8 mouse cellular contexts compared by ENCODE assay signal in the genomic region with DNA sequence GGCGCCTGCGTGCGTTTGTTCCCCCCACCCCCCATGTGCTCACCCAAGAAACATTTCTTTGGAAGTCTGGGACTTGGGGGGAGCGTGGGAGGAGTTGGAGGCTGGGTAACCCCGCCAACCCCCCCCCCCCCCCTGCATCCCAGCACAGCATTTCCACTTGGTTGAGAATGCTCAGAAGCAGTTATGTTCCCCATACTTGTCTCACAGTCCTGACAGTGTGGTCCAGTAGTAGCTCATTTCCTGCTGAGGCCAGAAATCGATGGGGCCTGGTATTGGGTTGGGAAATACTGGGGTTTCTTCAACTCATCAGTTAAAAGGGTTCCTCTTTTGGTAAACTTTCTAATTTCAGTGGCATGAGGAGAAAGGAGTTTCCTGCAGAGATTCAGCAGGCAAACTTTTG. TPM values are rescaled to one million over a fixed set of nuclear protein-coding genes. Genes with fewer than 3 reads are reported as not detected.
DNase-seq lines count a peak whose midpoint lies in the region; ATAC-seq and TF ChIP-seq lines count a peak whose summit lies in the region.

No protein-coding gene starts in this region.

- H3K9me3 ChIP-seq in hindbrain, embryonic 11.5 days (ENCODE audit: control insufficient read depth, low read length), result no peaks in the 10 kb centered on the region

- no peaks in the 10 kb centered on the region for H3K36me3 ChIP-seq in hindbrain, embryonic 11.5 days (ENCODE audit: control insufficient read depth, insufficient read depth, low read length)

- no peak for TF ChIP-seq CTCF in bone marrow, adult 2 months (IDR thresholded peaks at IDR 0.05; ENCODE audit: control insufficient read depth, insufficient read depth, low read length)

- DNase-seq in heart, adult 11 months, result peak; percentile 92
- DNase-seq in heart, postnatal 25 days (ENCODE audit: low spot score), result no peak
- DNase-seq in hindbrain, embryonic 11.5 days (ENCODE audit: low spot score), result no peak
- peak; percentile 20 for DNase-seq in lung, postnatal 36 days
- no peak for DNase-seq in ovary, postnatal 36 days (ENCODE audit: low spot score)
- no peak for DNase-seq in frontal cortex, postnatal 14 days (ENCODE audit: low spot score in 2 of 2)
- no peak for DNase-seq in layer of hippocampus, adult 11-12 months (ENCODE audit: low spot score)

- peak; percentile 36; the same call in 1 of the 2 replicates for ATAC-seq in hindbrain, embryonic 11.5 days (ENCODE audit: low FRiP score)

- H3K9ac ChIP-seq in hindbrain, embryonic 11.5 days (ENCODE audit: low read depth, low read length), result peak overlapping the region; percentile 54; the same call in 1 of the 2 replicates

- peak overlapping the region; percentile 87 for H3K27ac ChIP-seq in bone marrow, adult 2 months (ENCODE audit: control insufficient read depth, insufficient read depth, low read depth, low read length, poor library complexity)
- H3K27ac ChIP-seq in hindbrain, embryonic 11.5 days (ENCODE audit: low read depth, low read length), result no peak overlapping the region

- peak overlapping the region; percentile 53 for H3K4me2 ChIP-seq in hindbrain, embryonic 11.5 days (replicated peaks; ENCODE audit: low read depth, low read length)

- TF ChIP-seq POLR2A in bone marrow, adult 2 months (IDR thresholded peaks at IDR 0.05; ENCODE audit: borderline replicate concordance, control insufficient read depth, low read depth, low read length), result no peak

- intact Hi-C loops in heart, postnatal 25 days (cut with DNase I), result no loop called here

- H3K27me3 ChIP-seq in hindbrain, embryonic 11.5 days (ENCODE audit: control insufficient read depth, insufficient read depth, low read length), result no peaks in the 10 kb centered on the region

- 8% methylated on average over 6 of the region's 6 CpGs for WGBS in bone marrow, adult 2 months
- WGBS in hindbrain, embryonic 11.5 days, result 18% methylated on average over 6 of the region's 6 CpGs

- no peaks in the 10 kb centered on the region; the same call in 1 of the 2 replicates for H3K4me1 ChIP-seq in bone marrow, adult 2 months (ENCODE audit: control insufficient read depth, insufficient read depth, low read length)
- no peaks in the 10 kb centered on the region for H3K4me1 ChIP-seq in hindbrain, embryonic 11.5 days (replicated peaks; ENCODE audit: control insufficient read depth, insufficient read depth, low read length)

- H3K4me3 ChIP-seq in bone marrow, adult 2 months (replicated peaks; ENCODE audit: control insufficient read depth, low read depth, low read length), result peak overlapping the region; percentile 74
- H3K4me3 ChIP-seq in hindbrain, embryonic 11.5 days (ENCODE audit: low read depth, low read length), result peak overlapping the region; percentile 49

RNA-seq across cellular contexts. Expression of gene Diaph2, which starts 1.1 kb away (rescaled TPM):
- total RNA-seq in heart, postnatal 25 days (2021), result 10 to 100 TPM; 11.5 to 12.3 TPM
- 5.5 and 13.2 TPM in 2 replicates for polyA plus RNA-seq in bone marrow, adult 2 months (2011; ENCODE audit: insufficient read depth, insufficient read length, low replicate concordance, missing spikeins)
- polyA plus RNA-seq in hindbrain, embryonic 11.5 days (2014; fragmentation: Nextera tagmentation; extraction: Ambion mirVana), result 5.1 and 6.8 TPM in 2 replicates

Comparison
In these comparisons a context has a peak if more than half of its experiments do, and no peak if none do; other contexts are left out.
1. DNase-seq: peak in heart, adult 11 months (single experiment) and lung, postnatal 36 days (single experiment); none in heart, postnatal 25 days (single experiment), hindbrain, embryonic 11.5 days (single experiment), ovary, postnatal 36 days (single experiment), frontal cortex, postnatal 14 days (0 of 2) and layer of hippocampus, adult 11-12 months (single experiment).